Mouse (Mus musculus) mesoderm, embryonic 11.5 days (tissue): Measurements from ENCODE around the gene Gm44596.

ENCODE experiments used
- DNase-seq: peaks from one replicate; pipeline ENCODE4 v3.0.0-alpha.2; 2012; ENCODE audit warnings: low read depth, low spot score

The Gm44596 gene

DNA sequence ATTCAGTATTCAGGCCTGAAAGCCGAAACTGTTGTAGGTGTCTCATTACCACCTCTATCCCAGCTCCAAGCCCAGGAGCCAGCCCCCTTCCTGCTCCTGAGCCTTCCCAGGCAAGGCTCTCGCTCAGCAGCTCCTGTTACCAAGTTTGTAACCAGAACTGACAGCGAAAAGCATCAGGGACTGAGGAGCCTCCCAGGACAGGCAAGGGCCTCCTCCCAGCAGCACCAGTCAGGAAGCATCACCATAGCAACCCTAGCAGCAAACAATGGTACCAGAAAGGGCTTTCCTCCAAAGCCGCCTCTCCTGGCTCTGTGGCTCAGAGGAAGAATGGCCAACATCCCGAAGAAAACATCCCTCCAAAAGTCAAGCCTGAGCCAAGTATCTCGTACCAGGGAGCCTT is at the start of gene Gm44596, which contains the start of gene Tex52:
Gene Gm44596 (plus strand): TSS at position 312 of the 400 bp plus-strand sequence.
Gene Tex52 (plus strand): TSS at position 265 of the 400 bp plus-strand sequence.
- no peak for DNase-seq

DNA sequence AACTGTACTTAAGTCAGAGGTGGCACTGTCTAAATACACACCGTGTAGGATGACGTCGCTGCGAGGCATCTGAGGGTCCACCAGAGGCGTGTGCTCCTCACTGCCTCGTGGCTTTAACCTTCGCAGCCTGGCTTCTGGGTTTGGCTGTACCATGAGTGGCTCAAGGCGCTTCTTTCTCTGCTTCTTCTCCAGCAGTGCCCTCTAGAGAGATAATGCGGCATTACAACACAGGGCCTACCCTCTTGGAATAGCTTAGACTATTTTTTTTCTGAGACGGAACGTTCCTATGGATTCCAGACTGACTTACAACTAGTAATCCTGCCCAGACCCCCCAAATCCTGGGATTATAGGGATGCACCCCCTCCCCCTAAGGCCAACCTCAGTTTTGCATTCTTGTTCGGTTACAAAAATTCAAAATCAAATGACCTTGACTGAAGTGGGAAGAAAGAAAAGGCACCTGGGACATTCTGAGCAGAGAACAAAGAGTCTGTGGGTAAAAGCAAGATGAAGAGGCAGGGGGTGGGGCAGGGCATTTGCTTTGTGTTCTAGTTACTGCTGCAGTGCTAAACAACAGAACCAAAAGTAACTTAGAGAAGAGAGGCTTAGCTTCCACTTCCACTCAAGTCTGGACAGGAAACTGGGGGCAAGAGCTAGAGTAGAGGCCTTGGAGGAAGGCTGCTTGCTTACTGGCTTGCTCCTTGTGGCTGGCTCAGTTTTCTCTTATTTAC is 40.7 kb upstream of the Gm44596 start:
- peak; percentile 82 for DNase-seq

DNA sequence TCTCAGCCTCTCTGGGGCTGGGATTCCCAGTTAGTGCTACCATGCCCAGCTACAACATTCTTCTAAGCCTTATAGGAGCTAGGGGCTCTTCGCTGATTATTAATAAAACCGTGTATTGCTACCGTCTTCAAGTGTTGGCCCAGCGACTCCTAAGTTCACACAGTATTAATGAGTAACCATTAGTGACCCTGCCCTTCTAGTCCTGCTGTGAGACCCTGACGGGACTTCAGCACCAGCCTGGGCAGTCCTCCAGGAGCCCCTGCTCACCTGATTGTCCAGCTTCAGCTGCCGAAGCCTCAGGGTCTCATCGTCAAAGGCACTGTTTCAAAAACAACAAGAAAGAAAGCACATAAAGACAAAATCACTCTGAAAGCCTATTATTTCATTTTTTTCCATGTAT is 37.8 kb upstream of the Gm44596 start:
- DNase-seq = no peak

- DNase-seq = no peak
Measured at GRCm38 (mm10) chr6:128338876-128339275, 36.4 kb upstream of the Gm44596 start.

DNA sequence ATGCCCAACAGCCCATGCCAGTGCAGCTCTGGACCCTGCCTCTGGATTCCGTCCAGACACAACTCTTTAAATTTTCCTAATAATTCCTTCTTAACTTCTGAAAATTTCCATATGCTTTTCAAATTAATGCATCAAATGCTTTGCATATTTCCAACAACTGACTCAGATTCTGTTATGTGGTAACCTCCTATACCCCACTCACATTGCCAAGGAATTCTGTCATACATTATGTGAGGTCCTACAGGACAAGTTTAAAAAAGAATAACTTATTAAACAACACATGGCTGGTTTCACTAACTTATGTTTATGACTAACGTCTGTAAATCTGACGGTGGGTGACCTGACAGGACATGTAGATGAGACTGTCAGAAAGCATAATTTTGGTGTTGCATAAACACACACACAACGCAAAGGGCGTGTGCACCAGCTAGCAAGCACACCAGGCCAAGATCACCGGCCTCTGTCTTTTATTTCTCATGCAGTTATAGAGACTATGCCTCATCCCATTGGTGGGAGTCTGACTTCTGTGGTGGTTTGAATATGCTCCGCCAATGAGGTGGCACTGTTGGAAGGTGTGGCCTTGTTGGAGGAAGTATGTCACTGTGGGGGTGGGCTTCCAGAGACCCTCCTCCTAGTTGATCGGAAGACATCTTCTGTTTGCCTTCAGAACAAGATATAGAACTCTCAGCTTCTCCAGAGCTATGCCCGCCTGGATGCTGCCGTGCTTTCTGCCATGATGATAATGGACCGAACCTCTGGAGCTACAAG is 33.2 kb upstream of the Gm44596 start:
- no peak for DNase-seq

DNA sequence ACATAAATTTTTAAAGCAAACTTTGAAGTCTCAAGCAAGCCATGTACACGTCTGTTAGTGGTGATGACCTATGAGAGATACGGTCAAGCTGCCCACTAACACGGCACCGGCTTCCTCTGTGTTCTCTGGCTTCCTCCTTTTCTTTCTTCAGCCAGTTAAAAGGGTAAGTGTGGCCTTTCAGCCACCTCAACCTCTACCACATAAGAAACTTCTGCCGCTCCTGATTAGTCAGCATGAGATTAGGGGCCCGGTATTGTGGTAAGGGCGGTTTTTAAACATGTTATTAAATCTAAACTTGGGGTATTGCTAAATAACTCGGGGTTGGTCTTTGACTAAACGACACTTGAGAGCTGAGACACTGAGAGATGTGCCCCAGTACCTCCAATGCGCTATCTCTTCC is 29.7 kb upstream of the Gm44596 start:
- no peak for DNase-seq

GRCm38 (mm10) chr6:128346782-128347181 is 28.5 kb upstream of the Gm44596 start:
- no peak for DNase-seq

DNA sequence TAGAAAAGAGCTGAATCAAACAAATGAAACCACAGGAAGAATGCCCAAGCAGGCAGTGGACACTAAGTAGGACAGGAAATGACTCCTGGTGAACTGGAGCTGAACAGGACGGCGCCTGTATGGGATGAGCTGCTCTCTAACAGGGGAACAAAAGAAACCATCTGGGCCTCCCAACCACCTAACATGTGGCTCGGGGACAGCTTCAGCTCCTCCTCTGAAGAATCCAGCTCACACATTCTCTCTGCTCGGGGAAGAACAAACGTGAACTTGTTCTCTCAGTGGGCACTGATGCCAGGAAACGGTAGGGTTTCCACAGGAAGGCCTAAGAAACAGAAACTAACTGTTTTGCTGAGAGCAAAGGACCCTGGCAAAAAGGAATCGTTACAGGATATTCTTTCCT is 25.6 kb upstream of the Gm44596 start:
- peak; percentile 33 for DNase-seq

- DNase-seq = no peak
Measured at GRCm38 (mm10) chr6:128354140-128354539, 21.2 kb upstream of the Gm44596 start.

DNA sequence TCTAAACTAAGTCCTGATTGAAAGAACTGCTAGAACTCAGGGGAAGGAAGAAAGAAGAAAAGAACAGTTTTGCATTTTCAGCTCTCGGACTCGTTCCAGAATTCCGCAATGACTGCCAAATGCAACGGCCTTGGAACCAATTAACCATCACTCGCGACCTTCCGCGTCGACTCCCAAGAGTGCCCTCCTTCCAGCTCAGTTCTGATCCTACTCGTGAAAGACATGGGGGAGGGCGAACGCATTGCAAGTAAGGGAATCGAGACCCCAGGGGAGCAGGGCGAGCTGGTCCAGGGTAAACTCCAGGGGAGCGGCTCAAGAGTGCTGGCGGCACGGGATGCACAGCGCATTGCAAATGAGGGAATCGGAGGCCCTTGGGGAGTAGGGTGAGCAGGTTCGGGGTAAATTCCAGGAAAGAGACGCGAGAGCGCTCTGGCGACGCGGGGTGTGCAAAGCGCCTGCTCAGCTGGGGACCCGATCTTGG is 20.1 kb upstream of the Gm44596 start:
- DNase-seq = peak; percentile 68

- DNase-seq = peak; percentile 96
Measured at GRCm38 (mm10) chr6:128355726-128356416, 19.4 kb upstream of the Gm44596 start, which contains the start of gene Tulp3. Tulp3 (minus strand) TSS chr6:128355851.

DNA sequence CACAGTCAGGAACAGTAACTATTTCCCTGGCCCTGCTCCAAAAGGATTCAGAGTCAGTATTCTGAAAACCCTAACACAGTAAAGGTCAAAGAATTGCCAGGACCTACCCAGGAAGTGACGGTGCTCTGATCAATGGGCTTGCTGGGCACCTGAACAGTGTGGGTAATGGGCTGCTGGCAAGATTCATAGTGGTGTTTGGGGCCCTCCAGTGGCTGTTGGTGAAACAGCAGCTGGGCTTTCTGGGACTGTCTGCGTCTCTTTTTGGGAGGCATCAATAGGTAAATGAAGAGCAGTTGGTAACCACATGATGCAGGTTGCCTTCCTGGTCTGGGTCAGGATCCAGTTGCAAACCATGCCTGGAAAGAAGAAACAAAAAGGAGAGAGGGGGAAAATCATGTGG is 16.3 kb upstream of the Gm44596 start:
- DNase-seq = peak; percentile 64

DNA sequence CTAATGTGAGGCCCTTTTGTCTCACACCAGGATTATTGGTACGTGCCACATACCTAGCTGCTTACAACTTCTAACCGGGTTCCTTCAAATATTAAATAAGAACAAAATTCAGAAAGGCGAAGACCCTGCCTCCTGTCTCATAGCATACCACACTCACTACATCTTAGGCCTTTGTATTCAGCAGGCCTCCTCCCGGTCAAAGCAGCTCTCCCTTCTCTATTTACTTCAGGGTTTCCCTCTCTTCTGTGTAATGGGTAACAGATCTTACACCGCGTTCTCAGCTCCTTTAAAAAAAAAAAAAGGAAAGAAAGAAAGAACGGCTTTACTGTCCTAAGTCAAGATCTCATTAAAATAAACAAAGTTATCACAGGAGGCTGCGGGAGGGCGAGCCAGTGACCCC is 13.4 kb upstream of the Gm44596 start:
- DNase-seq = no peak

- peak; percentile 85 for DNase-seq
Measured at GRCm38 (mm10) chr6:128362381-128363006, 12.8 kb upstream of the Gm44596 start, which contains the start of the genes Rhno1 and Foxm1. Rhno1 (minus strand) TSS chr6:128362911. Foxm1 (plus strand) TSS chr6:128362967.

GRCm38 (mm10) chr6:128363007-128363825 is 12.1 kb upstream of the Gm44596 start:
- DNase-seq = peak; percentile 36

- no peak for DNase-seq
Measured at GRCm38 (mm10) chr6:128364721-128365120, 10.6 kb upstream of the Gm44596 start.

GRCm38 (mm10) chr6:128366466-128366865 is 8.8 kb upstream of the Gm44596 start:
- no peak for DNase-seq

DNA sequence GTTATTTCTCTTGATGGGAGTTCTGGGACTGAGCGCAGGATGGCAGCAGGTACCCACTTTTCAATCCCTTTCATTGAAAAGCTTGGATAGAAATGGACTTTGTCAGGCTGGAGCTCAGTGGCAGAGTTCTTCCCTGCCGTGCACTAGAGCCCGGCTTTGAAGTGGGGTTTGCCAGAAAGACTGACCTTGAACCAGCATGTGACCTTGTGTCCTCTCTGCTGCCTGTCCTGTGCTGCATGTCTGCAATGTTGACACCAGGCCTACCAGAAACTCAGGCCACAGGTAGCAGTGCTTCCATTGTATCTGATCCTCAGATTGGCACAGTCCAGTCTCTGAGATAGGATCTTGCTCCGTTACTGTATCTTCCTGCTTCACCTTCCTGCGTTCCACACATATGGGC is 5.3 kb upstream of the Gm44596 start:
- no peak for DNase-seq

DNA sequence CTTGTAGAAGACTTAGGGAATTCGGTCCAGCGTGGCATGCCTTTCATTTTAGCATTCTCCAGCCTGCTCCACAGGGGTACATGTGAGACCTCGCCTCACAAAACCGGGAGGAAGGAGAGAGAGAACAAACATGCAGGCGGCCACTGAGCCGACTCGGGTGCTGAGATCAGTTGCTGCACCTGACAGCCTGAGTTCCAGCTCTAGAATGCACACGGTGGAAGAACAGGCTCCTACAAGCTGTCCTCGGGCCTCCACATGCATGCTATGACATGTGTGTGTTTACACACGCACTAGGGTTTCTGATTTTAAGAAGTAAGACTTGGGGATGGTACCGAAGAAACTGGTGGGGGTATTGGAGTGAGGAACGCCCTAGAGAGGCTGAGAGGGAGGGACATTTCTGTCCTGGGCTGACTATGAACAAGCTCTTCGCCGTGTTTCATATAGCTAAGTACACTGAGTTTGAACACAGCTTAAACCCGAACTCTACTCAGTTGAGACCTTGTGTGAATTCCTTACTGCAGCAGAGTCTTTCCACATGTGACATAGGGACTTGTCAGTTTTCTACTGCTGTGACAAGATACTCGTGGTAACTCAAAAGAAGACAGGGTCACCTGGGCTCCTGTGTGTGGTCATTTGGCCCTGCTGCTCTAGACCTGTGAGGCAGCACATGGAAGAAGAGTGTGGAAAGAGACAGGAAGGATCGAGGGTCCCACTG is 1.2 kb downstream of the Gm44596 start:
- DNase-seq = no peak

GRCm38 (mm10) chr6:128379636-128380035 is 4.3 kb downstream of the Gm44596 start:
- no peak for DNase-seq
